In the genomic region with DNA sequence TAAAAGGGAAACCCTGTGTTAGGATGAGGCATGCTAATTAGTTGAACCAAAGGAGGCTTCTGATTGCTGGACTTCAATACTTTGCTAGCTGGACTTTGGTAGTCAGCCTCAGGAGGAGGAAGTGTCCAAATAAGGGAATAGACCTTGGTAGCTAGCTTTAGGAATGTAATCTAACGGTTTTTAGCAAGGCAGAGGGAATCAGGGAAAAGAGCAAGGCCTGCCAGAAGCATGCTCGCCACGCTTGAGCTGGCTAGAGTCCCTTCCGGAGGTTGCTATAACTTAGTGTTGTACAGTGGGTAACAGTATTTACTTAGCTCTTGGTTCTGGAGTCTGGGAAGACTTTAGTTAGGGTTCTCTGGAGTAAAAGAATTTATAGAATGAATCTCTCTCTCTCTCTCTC, we compare ENCODE assay signal across 16 mouse cellular contexts.
A peak's percentile ranks its signal among the peaks of the same experiment; 100 is the strongest.
DNase-seq lines count a peak whose midpoint lies in the region; ATAC-seq lines count a peak whose summit lies in the region.
"Had no signal": no experiment of that assay in that cellular context is flagged by ENCODE, and none has a peak within 500 bp of the region (broad histone marks: within the 10 kb centered on the region; RNA-seq: fewer than 3 reads in every experiment).

No protein-coding gene starts in this region.

- H3K9ac ChIP-seq in kidney, embryonic 16.5 days (replicated peaks; ENCODE audit: low read length), result no peak overlapping the region
- H3K9ac ChIP-seq: forebrain, embryonic 12.5 days; heart, embryonic 13.5 days had no signal

- 32% methylated on average over 4 of the region's 4 CpGs for WGBS in kidney, embryonic 16.5 days

- ATAC-seq in kidney, embryonic 16.5 days (ENCODE audit: low FRiP score, low TSS enrichment), result no peak
- ATAC-seq: CD4-positive, CD25-positive, alpha-beta regulatory T cell, adult 4 months had no signal

- H3K4me1 ChIP-seq in kidney, embryonic 16.5 days (ENCODE audit: insufficient read depth, low read length), result 0 out of 2 replicates have a peak, but pooled peaks cover 7% of the 10 kb centered on the region

- no peaks in the 10 kb centered on the region for H3K27me3 ChIP-seq in kidney, embryonic 16.5 days (ENCODE audit: insufficient read depth, low read length)

- no peaks in the 10 kb centered on the region for H3K36me3 ChIP-seq in kidney, embryonic 16.5 days (ENCODE audit: insufficient read depth, low read length)
- H3K36me3 ChIP-seq: forebrain, embryonic 12.5 days; heart, embryonic 13.5 days; limb, embryonic 10.5 days had no signal

- no peaks in the 10 kb centered on the region for H3K9me3 ChIP-seq in kidney, embryonic 16.5 days (ENCODE audit: low read length)
- H3K9me3 ChIP-seq: forebrain, embryonic 12.5 days; heart, embryonic 13.5 days; limb, embryonic 10.5 days had no signal

- no peak overlapping the region for H3K4me2 ChIP-seq in kidney, embryonic 16.5 days (replicated peaks; ENCODE audit: low read depth, low read length)
- H3K4me2 ChIP-seq: forebrain, embryonic 12.5 days; heart, embryonic 13.5 days had no signal

- no peak overlapping the region for H3K27ac ChIP-seq in kidney, embryonic 16.5 days (ENCODE audit: low read length)
- H3K27ac ChIP-seq: forebrain, embryonic 12.5 days; heart, embryonic 13.5 days; limb, embryonic 10.5 days had no signal

- DNase-seq in kidney, adult 8-10 months, result peak; percentile 28 to 50
- DNase-seq in ovary, adult 18-20 months (ENCODE audit: low spot score), result peak; percentile 68
- DNase-seq in ovary, postnatal 14 days (ENCODE audit: low spot score), result no peak
- DNase-seq in adrenal gland, postnatal 36 days, result peak; percentile 40 to 47
- DNase-seq in layer of hippocampus, postnatal 36 days, result no peak
- no peak for DNase-seq in right cerebral cortex, adult 18-20 months
- DNase-seq: cerebellum, adult 9-10 months; gastrocnemius, postnatal 36 days; heart, postnatal 4 days; lung, adult 2 months; thymus, postnatal 36 days had no signal

- no peak overlapping the region for H3K4me3 ChIP-seq in kidney, embryonic 16.5 days (ENCODE audit: low read length)
- H3K4me3 ChIP-seq: forebrain, embryonic 12.5 days; heart, embryonic 13.5 days; limb, embryonic 10.5 days had no signal

Comparison
In these comparisons a context has a peak if more than half of its experiments do, and no peak if none do; other contexts are left out.
1. DNase-seq: peak in kidney, adult 8-10 months (2 of 2), ovary, adult 18-20 months (single experiment) and adrenal gland, postnatal 36 days (2 of 2); none in ovary, postnatal 14 days (single experiment), layer of hippocampus, postnatal 36 days (0 of 2) and right cerebral cortex, adult 18-20 months (single experiment).